Mouse (Mus musculus) regulatory T cell (primary cell): ENCODE measurements at regions not wholly inside any gene's neighbourhood (a gene's known extent, or its start where the extent isn't known, plus 50 kb on each side); places are given as distances from the start of the nearest gene placed in this dataset.
"Not testable (repeated sequence)": the region's sequence is repeated elsewhere in the genome, so short reads cannot be mapped to it uniquely, and the experiment has no call there.

Source experiments
- in situ Hi-C: fragments of 300-600 bp; cut with MboI, MseI; formaldehyde crosslinking; loops from one replicate; pipeline ENCODE4 v1.15.1; 2025; ENCODE audit warnings: high pct_unique_total_duplicates

GRCm38 (mm10) chr1:35162506-35162905 is 312.7 kb downstream of the Plekhb2 start:
- in situ Hi-C loops, result no loop called here

GRCm38 (mm10) chr1:35200656-35201055 is 350.9 kb downstream of the Plekhb2 start:
- in situ Hi-C loops, result no loop called here

- in situ Hi-C loops, result no loop called here
Measured at GRCm38 (mm10) chr1:35201083-35201879, 351.5 kb downstream of the Plekhb2 start.

GRCm38 (mm10) chr1:35201880-35202220 is 352.1 kb downstream of the Plekhb2 start:
- in situ Hi-C loops, result no loop called here

GRCm38 (mm10) chr1:35202551-35202950 is 352.8 kb downstream of the Plekhb2 start:
- in situ Hi-C loops, result no loop called here

- in situ Hi-C loops, result no loop called here
Measured at GRCm38 (mm10) chr1:35206834-35207529, 357.2 kb downstream of the Plekhb2 start.

GRCm38 (mm10) chr1:35212111-35212891 is 362.5 kb downstream of the Plekhb2 start:
- in situ Hi-C loops, result no loop called here

DNA sequence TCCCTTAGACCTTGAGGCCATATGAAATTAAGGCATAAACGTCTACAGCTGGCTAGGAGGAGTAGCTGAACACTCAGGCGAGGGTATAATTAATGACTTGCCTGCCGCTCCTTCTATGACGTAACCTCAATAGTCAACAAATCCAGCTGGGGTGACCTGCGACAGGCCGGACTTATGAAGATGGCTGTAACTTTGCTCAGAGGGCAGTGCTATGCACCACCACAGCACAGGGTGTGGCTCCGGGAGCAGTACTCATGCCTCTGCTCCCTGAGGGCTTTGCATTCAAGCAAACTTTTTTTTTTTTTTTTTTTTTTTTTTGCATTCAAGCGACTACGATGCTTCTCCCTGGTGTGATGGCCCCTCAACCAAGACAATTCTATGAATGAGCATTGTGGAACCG is 364.1 kb downstream of the Plekhb2 start:
- in situ Hi-C loops, result no loop called here

DNA sequence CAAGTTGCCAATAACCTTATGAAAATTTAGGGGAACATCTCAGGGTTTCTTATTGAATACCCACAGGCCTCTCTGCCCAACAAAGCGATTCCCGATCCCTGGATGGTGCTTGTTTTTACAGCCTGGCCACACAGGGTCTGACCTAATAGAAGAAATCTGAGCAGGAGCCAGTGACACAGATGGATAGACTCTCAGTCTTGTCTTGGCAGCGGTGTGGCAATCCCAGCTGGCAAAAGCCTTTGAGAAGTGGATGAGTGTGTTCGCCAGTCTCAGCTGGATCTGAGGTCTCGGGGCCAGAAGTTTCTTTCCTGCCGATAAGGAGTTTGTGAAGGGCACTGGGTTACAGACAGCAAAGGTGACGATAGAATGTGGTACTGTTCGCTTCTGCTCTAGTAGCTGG is 366.6 kb downstream of the Plekhb2 start:
- in situ Hi-C loops, result no loop called here

DNA sequence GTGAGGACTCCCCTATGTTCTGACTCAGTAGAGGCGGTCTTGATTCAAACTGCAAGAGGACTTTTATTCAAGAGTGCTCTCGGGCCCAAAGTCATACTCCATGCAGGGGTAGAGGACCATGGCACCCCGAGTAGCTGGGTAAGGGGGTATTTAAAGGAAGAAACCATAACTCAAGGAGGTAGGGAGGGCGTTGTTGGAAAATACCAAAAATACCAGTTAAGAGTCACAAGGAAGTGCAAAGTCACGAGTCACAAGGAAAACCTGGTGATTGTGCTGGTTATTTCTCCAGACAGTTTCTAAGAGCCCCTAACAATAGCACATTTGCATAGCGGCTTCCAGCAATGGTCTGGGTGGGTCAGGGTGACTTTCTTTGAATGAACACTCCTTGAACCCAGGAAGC is 370.4 kb downstream of the Plekhb2 start:
- in situ Hi-C loops, result not testable (repeated sequence)

- in situ Hi-C loops, result no loop called here
Measured at GRCm38 (mm10) chr1:35220751-35221150, 371.0 kb downstream of the Plekhb2 start.

DNA sequence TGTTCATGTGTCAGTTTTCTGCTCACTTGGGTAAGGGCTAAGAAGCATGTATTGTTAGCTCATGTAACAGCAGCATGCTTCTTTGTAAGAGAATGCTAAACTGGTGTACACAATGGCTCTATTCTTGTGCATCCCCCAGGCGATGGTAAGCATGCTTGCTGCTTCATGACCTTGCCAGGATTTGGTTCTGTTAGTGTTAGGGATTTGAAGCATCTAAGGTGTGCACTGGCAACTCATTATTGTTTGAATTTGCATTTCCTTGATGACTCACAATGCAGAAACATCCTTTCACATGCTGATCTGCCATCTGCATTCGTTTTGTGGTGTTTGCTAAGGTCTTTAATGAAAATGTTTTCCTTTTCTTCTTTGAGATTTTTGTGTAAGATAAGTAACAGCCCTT is 382.8 kb downstream of the Plekhb2 start:
- in situ Hi-C loops, result no loop called here

DNA sequence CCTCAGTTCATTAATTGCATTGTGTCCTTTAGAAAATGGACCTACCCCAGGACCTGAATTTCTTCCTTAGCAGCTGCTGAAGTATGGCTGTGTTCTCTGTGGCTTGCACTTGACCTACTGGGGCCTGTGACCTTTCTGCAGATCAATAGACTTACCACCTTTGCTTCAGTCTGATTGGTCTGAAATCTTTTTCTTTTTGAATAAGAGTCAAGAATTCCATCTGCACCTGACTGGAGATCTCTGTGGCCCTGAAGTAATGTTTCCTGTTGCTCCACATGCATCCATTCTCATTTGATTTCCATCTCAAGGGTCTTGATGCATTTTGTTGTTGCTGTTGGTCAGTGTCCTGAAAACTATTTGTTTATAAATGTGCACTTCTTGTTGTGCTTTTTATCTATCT is 388.4 kb downstream of the Plekhb2 start:
- in situ Hi-C loops, result no loop called here

DNA sequence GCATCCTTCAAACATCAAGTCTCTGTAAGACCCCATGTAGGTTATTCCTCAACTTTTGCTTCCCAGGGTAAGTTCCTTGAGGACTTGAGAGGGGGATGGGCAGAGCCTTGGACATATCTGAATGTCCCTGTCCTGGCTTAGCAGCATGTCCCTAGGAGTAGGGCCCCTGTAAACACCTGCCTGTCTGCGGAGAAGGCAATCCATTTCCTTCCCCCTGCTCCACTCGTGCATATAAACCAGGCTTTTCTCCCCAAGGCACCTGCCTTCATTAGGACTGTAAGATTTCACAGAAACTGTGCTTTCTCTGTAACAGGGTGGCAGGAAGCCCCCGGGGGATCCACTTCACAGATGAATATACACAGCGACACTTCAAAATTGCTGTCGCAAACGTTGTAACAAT is 393.1 kb downstream of the Plekhb2 start:
- in situ Hi-C loops, result no loop called here

DNA sequence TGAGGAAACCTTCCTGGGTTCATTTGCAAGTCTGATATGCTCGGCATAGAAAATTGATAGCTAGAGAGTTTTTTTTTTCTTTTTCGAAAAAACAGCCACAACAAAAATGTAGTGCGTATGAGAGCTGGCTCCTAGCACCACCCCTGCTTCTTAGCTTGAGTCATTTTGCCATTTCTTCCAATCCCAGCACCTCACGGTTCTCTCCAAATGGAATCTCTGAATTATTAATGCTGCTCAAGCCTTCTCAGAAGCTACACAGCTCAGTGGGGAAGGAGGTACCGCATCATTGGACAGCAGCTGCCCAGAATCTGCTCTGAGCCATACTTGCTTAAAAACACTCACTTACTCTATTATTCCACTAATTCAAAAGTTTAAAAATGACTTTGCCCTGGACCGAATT is 393.6 kb downstream of the Plekhb2 start:
- in situ Hi-C loops, result no loop called here

DNA sequence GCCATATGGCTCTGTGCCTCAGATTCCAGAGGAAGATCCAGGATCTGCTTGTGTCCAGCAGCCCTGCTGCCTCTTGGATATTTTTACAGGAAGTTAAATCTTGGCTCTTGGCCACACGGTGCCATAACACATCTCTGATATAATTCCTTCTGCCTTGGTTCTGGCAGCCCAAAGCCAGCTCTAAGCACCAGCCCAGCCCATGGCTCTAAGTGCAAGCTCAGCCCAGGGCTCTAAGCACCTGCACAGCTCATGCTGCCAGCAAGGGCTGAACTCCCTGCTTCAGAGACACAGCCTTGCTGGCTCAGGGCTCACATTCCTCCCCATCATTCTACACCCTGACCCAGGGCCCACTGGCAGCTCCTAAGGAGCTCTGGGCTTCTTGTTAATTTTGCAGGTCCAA is 415.3 kb downstream of the Plekhb2 start:
- in situ Hi-C loops, result no loop called here

DNA sequence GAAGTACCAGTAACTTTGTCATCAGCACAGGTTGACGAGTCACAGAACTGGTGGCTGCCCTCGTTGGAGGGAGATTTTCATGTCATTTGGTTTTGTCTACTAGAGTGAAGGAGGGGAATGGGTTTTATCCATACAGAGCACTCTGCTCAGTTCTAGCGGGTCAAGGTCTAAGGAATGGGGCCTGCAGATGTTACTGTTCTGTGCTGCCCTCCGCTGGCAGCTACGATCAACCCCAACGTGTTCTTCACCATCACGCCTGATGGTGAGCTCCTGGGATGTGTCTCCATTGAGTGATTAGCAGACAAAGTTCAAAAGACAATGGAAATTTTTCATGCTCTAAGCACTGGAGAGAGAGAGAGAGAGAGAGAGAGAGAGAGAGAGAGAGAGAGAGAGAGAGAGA is 416.9 kb downstream of the Plekhb2 start:
- in situ Hi-C loops, result no loop called here

- in situ Hi-C loops, result no loop called here
Measured at GRCm38 (mm10) chr1:35267883-35268282, 418.1 kb downstream of the Plekhb2 start.

- in situ Hi-C loops, result no loop called here
Measured at GRCm38 (mm10) chr1:35274978-35275377, 425.2 kb downstream of the Plekhb2 start.
